Mouse (Mus musculus) liver, embryonic 11.5 days (tissue): ENCODE results near the gene Klrb1. TPM values are rescaled to one million over a fixed set of nuclear protein-coding genes. Genes with fewer than 3 reads are reported as not detected.
"Not testable (repeated sequence)": the region's sequence is repeated elsewhere in the genome, so short reads cannot be mapped to it uniquely, and the experiment has no call there.

Experiments used
- ATAC-seq: fragments of 200-750 bp; cut with Nextera tagmentation; replicated peaks from 2 replicates; pipeline ENCODE4 v1.8.0; 2017; ENCODE audit warnings: moderate number of reproducible peaks, mild to moderate bottlenecking, moderate TSS enrichment, moderate library complexity; ENCODE audit not compliant: low FRiP score
- DNase-seq: peaks from one replicate; pipeline ENCODE4 v3.0.0-alpha.2; 2017; ENCODE audit warnings: low spot score
- H3K27ac ChIP-seq: fragments of 300-500 bp; sonication (generic); 2 replicates; pipeline ENCODE4 v1.5.1; 2014; ENCODE audit warnings: mild to moderate bottlenecking, low read depth, low read length, control low read depth
- H3K27me3 ChIP-seq: fragments of 300-500 bp; sonication (generic); replicated peaks from 2 replicates; pipeline ENCODE4 v1.6.1; 2014; ENCODE audit warnings: low read length, mixed read lengths; ENCODE audit not compliant: control insufficient read depth, insufficient read depth
- H3K36me3 ChIP-seq: fragments of 300-500 bp; sonication (generic); 2 replicates; pipeline ENCODE4 v1.6.1; 2014; ENCODE audit warnings: mild to moderate bottlenecking, low read length, moderate library complexity, mixed read lengths; ENCODE audit not compliant: control insufficient read depth, insufficient read depth
- H3K4me1 ChIP-seq: fragments of 300-500 bp; sonication (generic); replicated peaks from 2 replicates; pipeline ENCODE4 v1.6.1; 2014; ENCODE audit warnings: low read length, mixed read lengths; ENCODE audit not compliant: control insufficient read depth, insufficient read depth
- H3K4me2 ChIP-seq: fragments of 300-500 bp; sonication (generic); 2 replicates; pipeline ENCODE4 v1.6.1; 2014; ENCODE audit warnings: mild to moderate bottlenecking, control low read depth, moderate library complexity
- H3K4me3 ChIP-seq: fragments of 300-500 bp; sonication (generic); 2 replicates; pipeline ENCODE4 v1.5.1; 2014; ENCODE audit warnings: low read depth, low read length, control low read depth
- H3K9ac ChIP-seq: fragments of 300-500 bp; sonication (generic); 2 replicates; pipeline ENCODE4 v1.6.1; 2014; ENCODE audit warnings: low read depth, low read length, control low read depth
- H3K9me3 ChIP-seq: fragments of 300-500 bp; sonication (generic); 2 replicates; pipeline ENCODE4 v1.6.1; 2016; ENCODE audit warnings: low read length, inconsistent platforms, mixed read lengths; ENCODE audit not compliant: control insufficient read depth
- WGBS: fragments of 180-500 bp; shearing (Covaris S2); extraction: QIAGEN DNeasy Blood & Tissue Kit; methylation state at CpG from one replicate; pipeline ENCODE4 v1.1.7; 2014; 5-methylcytosine and 5-hydroxymethylcytosine counted together
- polyA plus RNA-seq: library from polyadenylated mRNA; unstranded; fragments of >200 nt; fragmentation: Nextera tagmentation; extraction: Ambion mirVana; gene quantifications from 2 replicates; pipeline ENCODE4 v1.2.1, GENCODE M21; 2014

Klrb1 gene
- polyA plus RNA-seq, 1 experiment from 2014 or later: not detected

- H3K9me3 ChIP-seq: no peaks in the 10 kb centered on the region
- H3K4me2 ChIP-seq: peak overlapping the region; percentile 64
- peak; percentile 39 for DNase-seq
- peak overlapping the region; percentile 56 for H3K9ac ChIP-seq
- H3K4me1 ChIP-seq: peaks cover 3% of the 10 kb centered on the region
- H3K36me3 ChIP-seq: no peaks in the 10 kb centered on the region
- no peaks in the 10 kb centered on the region for H3K27me3 ChIP-seq
- H3K4me3 ChIP-seq: peak overlapping the region; percentile 65
- H3K27ac ChIP-seq: no peak overlapping the region
- ATAC-seq: no peak
- 54% methylated on average over 5 of the region's 5 CpGs for WGBS
Observed at GRCm38 (mm10) chr6:128761144-128761540, 38.3 kb upstream of the Klrb1 start.

GRCm38 (mm10) chr6:128760416-128761143, 37.7 kb upstream of the Klrb1 start:
- H3K36me3 ChIP-seq, H3K4me1 ChIP-seq, H3K27me3 ChIP-seq, H3K9me3 ChIP-seq: not testable (repeated sequence)
- Histone ChIP-seq H3K4me2 (peak overlapping the region; percentile 64), H3K4me3 (peak overlapping the region; percentile 65), H3K27ac (peak overlapping the region; percentile 71; the same call in 1 of the 2 replicates), H3K9ac (peak overlapping the region; percentile 71)
- under 1% methylated on average over 44 of the region's 44 CpGs for WGBS
- ATAC-seq: peak; percentile 66
- DNase-seq: peak; percentile 89

GRCm38 (mm10) chr6:128760016-128760415, 37.2 kb upstream of the Klrb1 start:
- H3K4me1 ChIP-seq, H3K36me3 ChIP-seq, H3K9me3 ChIP-seq, H3K27me3 ChIP-seq: not testable (repeated sequence)
- WGBS: under 1% methylated on average over 22 of the region's 22 CpGs
- ATAC-seq: peak; percentile 60
- H3K27ac ChIP-seq: peak overlapping the region; percentile 71; the same call in 1 of the 2 replicates
- peak; percentile 88 for DNase-seq
- H3K4me2 ChIP-seq: peak overlapping the region; percentile 57
- peak overlapping the region; percentile 71 for H3K9ac ChIP-seq
- peak overlapping the region; percentile 65 for H3K4me3 ChIP-seq

- Histone ChIP-seq H3K4me2 (peak overlapping the region; percentile 35), H3K4me3 (no peak overlapping the region), H3K27me3 (no peaks in the 10 kb centered on the region), H3K27ac (no peak overlapping the region), H3K4me1 (peaks cover 3% of the 10 kb centered on the region), H3K9me3 (no peaks in the 10 kb centered on the region), H3K9ac (no peak overlapping the region), H3K36me3 (no peaks in the 10 kb centered on the region)
- ATAC-seq (no peak), DNase-seq (no peak)
- WGBS: 78% methylated on average over 5 of the region's 5 CpGs
Observed at GRCm38 (mm10) chr6:128759221-128759950, 36.5 kb upstream of the Klrb1 start.

GRCm38 (mm10) chr6:128755402-128755763, 32.5 kb upstream of the Klrb1 start:
- H3K9ac ChIP-seq, H3K4me2 ChIP-seq, H3K27me3 ChIP-seq, H3K9me3 ChIP-seq, DNase-seq, H3K4me1 ChIP-seq, H3K4me3 ChIP-seq, ATAC-seq, H3K27ac ChIP-seq, H3K36me3 ChIP-seq: not testable (repeated sequence)
- 32% methylated on average over 4 of the region's 4 CpGs for WGBS

- H3K9me3 ChIP-seq, H3K4me3 ChIP-seq, H3K36me3 ChIP-seq, H3K9ac ChIP-seq, DNase-seq, H3K27ac ChIP-seq, H3K27me3 ChIP-seq, H3K4me1 ChIP-seq, H3K4me2 ChIP-seq: not testable (repeated sequence)
- peak; percentile 40; the same call in 1 of the 2 replicates for ATAC-seq
- 64% methylated on average over 12 of the region's 12 CpGs for WGBS
Observed at GRCm38 (mm10) chr6:128754748-128755401, 32.0 kb upstream of the Klrb1 start.

GRCm38 (mm10) chr6:128754265-128754664, 31.4 kb upstream of the Klrb1 start:
- not testable (repeated sequence) for H3K27ac ChIP-seq, H3K27me3 ChIP-seq, H3K4me2 ChIP-seq, H3K4me1 ChIP-seq, H3K4me3 ChIP-seq, H3K36me3 ChIP-seq, H3K9ac ChIP-seq, H3K9me3 ChIP-seq, DNase-seq
- ATAC-seq: peak; percentile 62
- WGBS: 29% methylated on average over 9 of the region's 10 CpGs

GRCm38 (mm10) chr6:128753610-128754224, 30.9 kb upstream of the Klrb1 start:
- 39% methylated on average over 7 of the region's 8 CpGs for WGBS
- not testable (repeated sequence) for H3K27ac ChIP-seq, DNase-seq, H3K4me3 ChIP-seq, H3K4me1 ChIP-seq, H3K27me3 ChIP-seq, H3K36me3 ChIP-seq, H3K9me3 ChIP-seq, H3K4me2 ChIP-seq, H3K9ac ChIP-seq
- peak; percentile 85 for ATAC-seq
